Mouse (Mus musculus) R1 (cell line): ENCODE measurements around the gene Ston1.

Experiments
- DNase-seq: peaks from one replicate; pipeline ENCODE4 v3.0.0-alpha.2; 2018; ENCODE audit warnings: low read depth, low spot score

Ston1 gene

GRCm38 (mm10) chr17:88587371-88587770 is 10.1 kb upstream of the Ston1 start:
- DNase-seq: no peak

GRCm38 (mm10) chr17:88588228-88588627 is 9.3 kb upstream of the Ston1 start:
- no peak for DNase-seq

GRCm38 (mm10) chr17:88590251-88590650 is 7.2 kb upstream of the Ston1 start:
- DNase-seq: no peak

GRCm38 (mm10) chr17:88595071-88595470 is 2.4 kb upstream of the Ston1 start:
- no peak for DNase-seq

GRCm38 (mm10) chr17:88596068-88596467 is 1.4 kb upstream of the Ston1 start:
- no peak for DNase-seq

GRCm38 (mm10) chr17:88596544-88597221 is 801 bp upstream of the Ston1 start:
- DNase-seq: no peak

- DNase-seq: peak; percentile 41
These were observed 554 bp downstream of the Ston1 start for GRCm38 (mm10) chr17:88598056-88598420.

- no peak for DNase-seq
These were observed 1.3 kb downstream of the Ston1 start for GRCm38 (mm10) chr17:88598570-88599368.

GRCm38 (mm10) chr17:88600492-88601026 is 3.1 kb downstream of the Ston1 start:
- no peak for DNase-seq

GRCm38 (mm10) chr17:88603943-88604342 is 6.5 kb downstream of the Ston1 start:
- DNase-seq: no peak

GRCm38 (mm10) chr17:88606056-88606455 is 8.6 kb downstream of the Ston1 start:
- DNase-seq: no peak

- peak; percentile 88 for DNase-seq
These were observed 11.9 kb downstream of the Ston1 start for GRCm38 (mm10) chr17:88609361-88609760.

GRCm38 (mm10) chr17:88611057-88611456 is 13.6 kb downstream of the Ston1 start:
- no peak for DNase-seq

- peak; percentile 75 for DNase-seq
These were observed 15.7 kb downstream of the Ston1 start for GRCm38 (mm10) chr17:88613172-88613571.

GRCm38 (mm10) chr17:88613721-88614120 is 16.2 kb downstream of the Ston1 start:
- peak; percentile 81 for DNase-seq

GRCm38 (mm10) chr17:88614234-88614633 is 16.8 kb downstream of the Ston1 start:
- DNase-seq: peak; percentile 66

- no peak for DNase-seq
These were observed 17.2 kb downstream of the Ston1 start for GRCm38 (mm10) chr17:88614733-88615132.

GRCm38 (mm10) chr17:88615492-88616155 is 18.1 kb downstream of the Ston1 start:
- DNase-seq: no peak

- no peak for DNase-seq
These were observed 23.5 kb downstream of the Ston1 start for GRCm38 (mm10) chr17:88620935-88621334.

GRCm38 (mm10) chr17:88621374-88621773 is 23.9 kb downstream of the Ston1 start:
- DNase-seq: no peak

GRCm38 (mm10) chr17:88622711-88623110 is 25.2 kb downstream of the Ston1 start:
- no peak for DNase-seq

GRCm38 (mm10) chr17:88624386-88624785 is 26.9 kb downstream of the Ston1 start:
- no peak for DNase-seq
